Mouse (Mus musculus) embryo, embryonic 11.5 days (tissue): Measurements from ENCODE around the gene Stat5b.
A peak's percentile ranks its signal among the peaks of the same experiment; 100 is the strongest.

Experiments used
- DNase-seq: peaks from one replicate; pipeline ENCODE4 v3.0.0-alpha.2; 2012; ENCODE audit warnings: low read depth, low spot score

Stat5b gene

GRCm38 (mm10) chr11:100738066-100738604, 112.4 kb downstream of the Stat5b start, which contains the start of gene Rab5c:
Gene Rab5c (minus strand): TSS chr11:100738215.
- peak; percentile 98 for DNase-seq

GRCm38 (mm10) chr11:100737105-100737733, 113.3 kb downstream of the Stat5b start:
- DNase-seq, result no peak

DNA sequence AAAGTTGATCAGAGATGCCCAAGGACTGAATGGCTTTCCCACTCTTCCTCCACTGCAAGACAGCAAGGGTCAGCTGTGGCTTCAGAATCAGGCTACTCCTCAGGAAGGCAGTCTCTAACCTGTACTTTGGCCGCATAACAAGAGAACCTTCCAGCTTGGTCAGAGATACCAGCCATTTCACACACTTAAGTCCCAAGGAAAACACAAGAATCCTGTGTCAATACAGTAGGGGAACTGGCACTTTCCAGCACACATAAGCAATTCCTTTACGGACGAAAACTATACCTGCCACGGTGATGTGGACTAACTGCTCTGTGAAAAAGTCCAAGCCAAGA, 113.8 kb downstream of the Stat5b start:
- DNase-seq, result no peak

DNA sequence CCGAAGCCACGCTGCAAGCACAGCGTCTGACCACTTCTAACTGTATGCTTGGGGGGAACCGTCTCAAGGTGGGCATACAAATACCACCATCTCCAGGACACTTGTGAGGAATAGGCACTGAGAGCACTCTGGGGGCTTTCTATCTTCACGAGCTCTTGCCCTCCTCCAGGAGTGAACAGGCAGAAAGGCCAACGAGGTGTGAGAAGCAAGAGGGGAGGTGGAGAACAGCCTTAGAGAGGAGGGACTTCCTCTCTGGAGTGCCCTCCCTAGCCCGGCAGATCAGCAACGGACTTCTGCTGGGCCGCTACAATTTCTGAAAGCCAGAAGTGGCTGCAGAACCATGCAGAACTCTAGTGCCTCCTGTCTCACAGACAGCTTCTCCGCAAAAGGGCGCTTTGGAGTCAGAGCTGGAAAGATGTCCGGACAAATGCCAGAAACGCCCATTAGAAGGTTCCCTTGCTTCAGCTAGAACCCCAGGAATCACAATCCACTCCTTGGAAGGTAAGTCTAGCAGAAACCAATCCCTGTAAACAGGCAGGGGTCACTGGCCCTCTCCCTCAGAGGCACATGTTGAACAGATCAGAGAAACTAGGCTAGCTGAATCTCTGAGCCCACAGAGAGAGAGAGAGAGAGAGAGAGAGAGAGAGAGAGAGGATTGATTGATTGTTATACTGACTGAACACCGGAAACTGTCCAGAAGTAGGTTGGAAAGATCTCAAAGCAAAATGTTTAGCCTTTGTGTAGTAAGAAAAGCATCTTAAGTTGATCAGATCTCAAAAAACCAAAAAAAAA, 114.4 kb downstream of the Stat5b start:
- no peak for DNase-seq

GRCm38 (mm10) chr11:100735134-100735865, 115.2 kb downstream of the Stat5b start:
- no peak for DNase-seq
